Mouse (Mus musculus) neutrophil, adult 5-6 weeks (primary cell): Measurements from ENCODE around the gene Colq. TPM values are rescaled to one million over a fixed set of nuclear protein-coding genes. Genes with fewer than 3 reads are reported as not detected.

Source experiments
- ATAC-seq: fragments of 151-379, 151-347 bp; 2 replicates; pipeline ENCODE4 v1.8.0; 2017; ENCODE audit warnings: mild to moderate bottlenecking, moderate TSS enrichment; ENCODE audit not compliant: insufficient number of reproducible peaks, poor library complexity, low FRiP score, severe bottlenecking; ENCODE audit errors: extremely low read depth
- total RNA-seq: library from RNA; stranded (forward); fragments of 200-1000 nt; gene quantifications from 2 replicates; pipeline ENCODE4 v1.2.3, GENCODE M21; 2017

Colq gene
- total RNA-seq, 1 experiment from 2014 or later: 2.0 TPM

GRCm38 (mm10) chr14:31576846-31577697, 14.1 kb downstream of the Colq start:
- no peak for ATAC-seq

GRCm38 (mm10) chr14:31575866-31576265, 15.3 kb downstream of the Colq start:
- ATAC-seq: no peak

GRCm38 (mm10) chr14:31574903-31575665, 16.1 kb downstream of the Colq start:
- no peak for ATAC-seq

- ATAC-seq: no peak
Measured at GRCm38 (mm10) chr14:31572561-31573175, 18.5 kb downstream of the Colq start.

- no peak for ATAC-seq
Measured at GRCm38 (mm10) chr14:31571419-31571818, 19.7 kb downstream of the Colq start.

- ATAC-seq: no peak
Measured at GRCm38 (mm10) chr14:31570131-31570951, 20.8 kb downstream of the Colq start.

GRCm38 (mm10) chr14:31569151-31569631, 22.0 kb downstream of the Colq start:
- ATAC-seq: no peak

GRCm38 (mm10) chr14:31565478-31566212, 25.5 kb downstream of the Colq start:
- no peak for ATAC-seq

GRCm38 (mm10) chr14:31564452-31565179, 26.5 kb downstream of the Colq start:
- no peak for ATAC-seq

- ATAC-seq: no peak
Measured at GRCm38 (mm10) chr14:31560886-31561285, 30.3 kb downstream of the Colq start.

- no peak for ATAC-seq
Measured at GRCm38 (mm10) chr14:31559216-31559615, 31.9 kb downstream of the Colq start.

GRCm38 (mm10) chr14:31557784-31558183, 33.4 kb downstream of the Colq start:
- no peak for ATAC-seq

- no peak for ATAC-seq
Measured at GRCm38 (mm10) chr14:31557273-31557672, 33.9 kb downstream of the Colq start.

- no peak for ATAC-seq
Measured at GRCm38 (mm10) chr14:31556526-31557260, 34.5 kb downstream of the Colq start.

- ATAC-seq: no peak
Measured at GRCm38 (mm10) chr14:31555963-31556434, 35.1 kb downstream of the Colq start.

GRCm38 (mm10) chr14:31555021-31555420, 36.1 kb downstream of the Colq start:
- no peak for ATAC-seq
